7 mouse cellular contexts compared by ENCODE assay signal in the genomic region with DNA sequence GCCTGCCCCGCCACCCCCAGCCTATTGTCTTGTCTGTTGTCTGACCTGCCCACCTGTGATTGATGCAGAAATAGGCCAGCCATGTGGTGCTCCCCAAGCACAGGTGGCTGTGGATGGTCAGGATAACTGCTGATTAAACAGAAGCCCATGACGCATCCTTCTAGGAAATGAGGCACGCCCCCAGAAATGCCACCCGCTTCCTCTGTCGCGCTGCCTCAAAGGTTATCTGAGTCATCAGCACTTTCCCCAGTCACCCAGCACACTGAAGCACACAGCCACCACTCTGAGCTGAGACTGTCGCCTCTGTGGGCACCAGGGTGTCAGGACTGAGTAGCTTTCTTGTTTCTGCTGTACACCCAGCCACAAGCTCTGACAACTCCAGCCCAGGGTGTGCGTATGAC. TPM values are rescaled to one million over a fixed set of nuclear protein-coding genes. Genes with fewer than 3 reads are reported as not detected.
DNase-seq lines count a peak whose midpoint lies in the region; ATAC-seq lines count a peak whose summit lies in the region.

No protein-coding gene starts in this region.

- peak; percentile 80 for DNase-seq in right cerebral cortex, adult 18-20 months
- no peak for DNase-seq in right cerebral cortex, postnatal 4 days
- DNase-seq in adrenal gland, postnatal 14 days, result peak; percentile 79
- peak; percentile 80 to 81 for DNase-seq in left cerebral cortex, adult 9 months (ENCODE audit: low spot score in 2 of 2)
- DNase-seq in ovary, postnatal 36 days (ENCODE audit: low spot score), result no peak

- ATAC-seq in granulocyte monocyte progenitor cell, adult 5-6 weeks (replicated peaks; ENCODE audit: poor library complexity, severe bottlenecking), result peak; percentile 75
- peak; percentile 88 for ATAC-seq in monocyte, adult 5-6 weeks (replicated peaks; ENCODE audit: insufficient number of reproducible peaks, low FRiP score, low TSS enrichment, poor library complexity, severe bottlenecking)

RNA-seq across cellular contexts. Expression of a gene that starts 24.9 kb away (rescaled TPM):
- 13.6 and 14.9 TPM in 2 replicates for total RNA-seq in adrenal gland, postnatal 14 days (2021)
- 7.3 and 24.4 TPM in 2 replicates for total RNA-seq in granulocyte monocyte progenitor cell, adult 5-6 weeks (2014; fragmentation: Nextera tagmentation)
- 7.5 TPM in 2 replicates for total RNA-seq in granulocyte monocyte progenitor cell, adult 5-6 weeks (2017)
- total RNA-seq in monocyte, adult 5-6 weeks (2017), result 0.39 to 0.57 TPM (median 0.53 TPM) in 3 replicates

Comparison
In these comparisons a context has a peak if more than half of its experiments do, and no peak if none do; other contexts are left out.
1. DNase-seq: peak in right cerebral cortex, adult 18-20 months (single experiment), adrenal gland, postnatal 14 days (single experiment) and left cerebral cortex, adult 9 months (2 of 2); none in right cerebral cortex, postnatal 4 days (single experiment) and ovary, postnatal 36 days (single experiment).